Mouse (Mus musculus) embryonic facial prominence, embryonic 11.5 days (tissue): Measurements from ENCODE around the gene Cisd1. TPM values are rescaled to one million over a fixed set of nuclear protein-coding genes. Genes with fewer than 3 reads are reported as not detected.

Experiments used
- ATAC-seq: fragments of 200-750 bp; cut with Nextera tagmentation; replicated peaks from 2 replicates; pipeline ENCODE4 v1.8.0; 2017; ENCODE audit warnings: low read depth; ENCODE audit not compliant: insufficient number of reproducible peaks, low FRiP score, low TSS enrichment
- DNase-seq: peaks from one replicate; pipeline ENCODE4 v3.0.0-alpha.2; 2015; ENCODE audit warnings: low spot score
- H3K27ac ChIP-seq: fragments of 300-500 bp; sonication (generic); replicated peaks from 2 replicates; pipeline ENCODE4 v1.5.1; 2014; ENCODE audit warnings: mild to moderate bottlenecking, low read depth, low read length, control low read depth
- H3K27me3 ChIP-seq: fragments of 300-500 bp; sonication (generic); 2 replicates; pipeline ENCODE4 v1.6.1; 2014; ENCODE audit warnings: mild to moderate bottlenecking, low read length, moderate library complexity, mixed read lengths; ENCODE audit not compliant: control insufficient read depth, insufficient read depth
- H3K36me3 ChIP-seq: fragments of 300-500 bp; sonication (generic); replicated peaks from 2 replicates; pipeline ENCODE4 v1.6.1; 2014; ENCODE audit warnings: low read depth, mild to moderate bottlenecking, low read length, moderate library complexity, mixed read lengths; ENCODE audit not compliant: control insufficient read depth, insufficient read depth
- H3K4me1 ChIP-seq: fragments of 300-500 bp; sonication (generic); 2 replicates; pipeline ENCODE4 v1.6.1; 2014; ENCODE audit warnings: low read length, mixed read lengths; ENCODE audit not compliant: control insufficient read depth, insufficient read depth
- H3K4me2 ChIP-seq: fragments of 300-500 bp; sonication (generic); 2 replicates; pipeline ENCODE4 v1.6.1; 2014; ENCODE audit warnings: low read depth, mild to moderate bottlenecking, control low read depth, low read length, moderate library complexity
- H3K4me3 ChIP-seq: fragments of 300-500 bp; sonication (generic); 2 replicates; pipeline ENCODE4 v1.5.1; 2014; ENCODE audit warnings: low read depth, low read length, control low read depth
- H3K9ac ChIP-seq: fragments of 300-500 bp; sonication (generic); replicated peaks from 2 replicates; pipeline ENCODE4 v1.6.1; 2014; ENCODE audit warnings: mild to moderate bottlenecking, control low read depth, low read length
- H3K9me3 ChIP-seq: fragments of 300-500 bp; sonication (generic); replicated peaks from 2 replicates; pipeline ENCODE4 v1.6.1; 2016; ENCODE audit warnings: mild to moderate bottlenecking, low read length, inconsistent platforms, mixed read lengths; ENCODE audit not compliant: control insufficient read depth
- WGBS: fragments of 180-500 bp; shearing (Covaris S2); extraction: QIAGEN DNeasy Blood & Tissue Kit; methylation state at CpG from one replicate; pipeline ENCODE4 v1.1.7; 2014; 5-methylcytosine and 5-hydroxymethylcytosine counted together
- polyA plus RNA-seq: library from polyadenylated mRNA; unstranded; fragments of >200 nt; fragmentation: Nextera tagmentation; extraction: Ambion mirVana; gene quantifications from 2 replicates; pipeline ENCODE4 v1.2.1, GENCODE M21; 2014

Gene Cisd1
- polyA plus RNA-seq, 1 experiment from 2014 or later, result 128 TPM

GRCm38 (mm10) chr10:71340195-71340594 is 4.6 kb downstream of the Cisd1 start:
- no peak overlapping the region for H3K9ac ChIP-seq
- DNase-seq (no peak), ATAC-seq (no peak)
- no peaks in the 10 kb centered on the region for H3K27me3 ChIP-seq
- no peak overlapping the region for H3K4me3 ChIP-seq
- H3K4me2 ChIP-seq, result no peak overlapping the region
- H3K27ac ChIP-seq, result no peak overlapping the region
- H3K9me3 ChIP-seq, result no peaks in the 10 kb centered on the region
- no peaks in the 10 kb centered on the region for H3K36me3 ChIP-seq
- 80% methylated on average over 2 of the region's 2 CpGs for WGBS
- H3K4me1 ChIP-seq, result no peaks in the 10 kb centered on the region

- ATAC-seq, result no peak
- Histone ChIP-seq H3K9me3 (no peaks in the 10 kb centered on the region), H3K27me3 (no peaks in the 10 kb centered on the region), H3K4me2 (no peak overlapping the region), H3K4me1 (no peaks in the 10 kb centered on the region), H3K27ac (no peak overlapping the region), H3K36me3 (no peaks in the 10 kb centered on the region), H3K4me3 (no peak overlapping the region), H3K9ac (no peak overlapping the region)
- no peak for DNase-seq
- WGBS, result 62% methylated on average over 4 of the region's 4 CpGs
Observed at GRCm38 (mm10) chr10:71339463-71339862, 5.3 kb downstream of the Cisd1 start.

GRCm38 (mm10) chr10:71338156-71338905 is 6.4 kb downstream of the Cisd1 start:
- Histone ChIP-seq H3K27me3 (no peaks in the 10 kb centered on the region), H3K9me3 (no peaks in the 10 kb centered on the region), H3K4me1 (no peaks in the 10 kb centered on the region), H3K4me2 (no peak overlapping the region), H3K27ac (no peak overlapping the region), H3K9ac (no peak overlapping the region), H3K36me3 (no peaks in the 10 kb centered on the region), H3K4me3 (no peak overlapping the region)
- WGBS, result 82% methylated on average over 8 of the region's 8 CpGs
- ATAC-seq, result no peak
- DNase-seq, result no peak

GRCm38 (mm10) chr10:71337733-71338132 is 7.0 kb downstream of the Cisd1 start:
- no peaks in the 10 kb centered on the region for H3K4me1 ChIP-seq
- WGBS, result 92% methylated on average over 2 of the region's 2 CpGs
- H3K9me3 ChIP-seq, result no peaks in the 10 kb centered on the region
- no peak for DNase-seq
- H3K27me3 ChIP-seq, result no peaks in the 10 kb centered on the region
- H3K36me3 ChIP-seq, result no peaks in the 10 kb centered on the region
- no peak overlapping the region for H3K27ac ChIP-seq
- H3K4me3 ChIP-seq, result no peak overlapping the region
- no peak for ATAC-seq
- no peak overlapping the region for H3K9ac ChIP-seq
- H3K4me2 ChIP-seq, result no peak overlapping the region

- H3K9me3 ChIP-seq, result no peaks in the 10 kb centered on the region
- no peak overlapping the region for H3K4me2 ChIP-seq
- ATAC-seq (no peak), DNase-seq (no peak)
- no peak overlapping the region for H3K4me3 ChIP-seq
- WGBS, result 92% methylated on average over 9 of the region's 9 CpGs
- no peaks in the 10 kb centered on the region for H3K36me3 ChIP-seq
- H3K27ac ChIP-seq, result no peak overlapping the region
- no peaks in the 10 kb centered on the region for H3K27me3 ChIP-seq
- H3K9ac ChIP-seq, result no peak overlapping the region
- H3K4me1 ChIP-seq, result no peaks in the 10 kb centered on the region
Observed at GRCm38 (mm10) chr10:71332859-71333258, 11.9 kb downstream of the Cisd1 start.

GRCm38 (mm10) chr10:71332376-71332775 is 12.4 kb downstream of the Cisd1 start:
- no peak overlapping the region for H3K4me3 ChIP-seq
- no peaks in the 10 kb centered on the region for H3K9me3 ChIP-seq
- H3K36me3 ChIP-seq, result no peaks in the 10 kb centered on the region
- no peak overlapping the region for H3K9ac ChIP-seq
- 91% methylated on average over 4 of the region's 4 CpGs for WGBS
- no peaks in the 10 kb centered on the region for H3K27me3 ChIP-seq
- H3K4me2 ChIP-seq, result no peak overlapping the region
- no peak for ATAC-seq
- H3K4me1 ChIP-seq, result no peaks in the 10 kb centered on the region
- DNase-seq, result no peak
- H3K27ac ChIP-seq, result no peak overlapping the region

- ATAC-seq (no peak), DNase-seq (no peak)
- no peak overlapping the region for H3K27ac ChIP-seq
- no peaks in the 10 kb centered on the region for H3K9me3 ChIP-seq
- 92% methylated on average over 7 of the region's 7 CpGs for WGBS
- H3K9ac ChIP-seq, result no peak overlapping the region
- no peaks in the 10 kb centered on the region for H3K36me3 ChIP-seq
- no peaks in the 10 kb centered on the region for H3K4me1 ChIP-seq
- H3K27me3 ChIP-seq, result no peaks in the 10 kb centered on the region
- H3K4me3 ChIP-seq, result no peak overlapping the region
- no peak overlapping the region for H3K4me2 ChIP-seq
Observed at GRCm38 (mm10) chr10:71331908-71332307, 12.8 kb downstream of the Cisd1 start.

- H3K9ac ChIP-seq, result no peak overlapping the region
- no peak overlapping the region for H3K4me2 ChIP-seq
- H3K4me1 ChIP-seq, result no peaks in the 10 kb centered on the region
- no peak for ATAC-seq
- DNase-seq, result no peak
- no peak overlapping the region for H3K27ac ChIP-seq
- H3K9me3 ChIP-seq, result no peaks in the 10 kb centered on the region
- H3K27me3 ChIP-seq, result no peaks in the 10 kb centered on the region
- H3K4me3 ChIP-seq, result no peak overlapping the region
- 93% methylated on average over 12 of the region's 12 CpGs for WGBS
- H3K36me3 ChIP-seq, result no peaks in the 10 kb centered on the region
Observed at GRCm38 (mm10) chr10:71330070-71330469, 14.7 kb downstream of the Cisd1 start.
